Comparison of ENCODE assay signal across 21 mouse cellular contexts in the genomic region with DNA sequence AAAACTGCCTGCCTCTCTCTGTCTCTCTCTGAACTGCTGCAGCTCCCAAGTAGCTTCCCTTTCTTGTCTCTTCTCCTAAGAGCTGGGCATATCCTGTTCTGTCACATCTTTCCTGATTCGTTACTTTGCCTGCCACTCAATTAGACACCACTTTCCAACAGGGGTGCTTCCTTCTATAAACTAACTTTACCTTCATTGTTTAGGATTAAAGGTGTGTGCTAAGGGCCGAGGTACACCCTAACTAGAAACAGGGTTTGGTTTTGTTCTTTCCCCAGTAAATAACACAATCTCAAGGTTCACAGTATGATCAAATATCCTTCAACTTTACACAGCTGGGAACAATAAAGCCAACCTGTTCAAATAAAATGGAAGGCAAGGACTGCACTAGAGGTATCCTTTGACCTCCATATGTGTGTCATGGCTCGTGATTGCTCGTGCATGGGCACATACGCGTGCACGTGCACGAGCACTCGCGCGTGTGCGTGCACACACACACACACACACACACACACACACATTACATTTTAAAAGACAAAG. TPM values are rescaled to one million over a fixed set of nuclear protein-coding genes. Genes with fewer than 3 reads are reported as not detected.
"Had no signal": no experiment of that assay in that cellular context is flagged by ENCODE, and none has a peak within 500 bp of the region (broad histone marks: within the 10 kb centered on the region; RNA-seq: fewer than 3 reads in every experiment).

No protein-coding gene starts in this region.

- H3K27me3 ChIP-seq: midbrain, embryonic 15.5 days; neural tube, embryonic 12.5 days had no signal

- H3K9me3 ChIP-seq: limb, embryonic 13.5 days; midbrain, embryonic 15.5 days; neural tube, embryonic 12.5 days had no signal

- H3K4me1 ChIP-seq: limb, embryonic 13.5 days had no signal

- H3K4me2 ChIP-seq: limb, embryonic 13.5 days; midbrain, embryonic 15.5 days; neural tube, embryonic 12.5 days had no signal

- H3K9ac ChIP-seq: limb, embryonic 13.5 days; liver, embryonic 14.5 days; midbrain, embryonic 15.5 days; neural tube, embryonic 12.5 days had no signal

- ATAC-seq: lung, postnatal 0 days; midbrain, embryonic 15.5 days had no signal

- DNase-seq: kidney, adult 18-20 months; kidney, postnatal 10 days; layer of hippocampus, adult 9-11 months; layer of hippocampus, postnatal 36 days; lung, adult 2 months; lung, postnatal 36 days; thymus, adult 18-20 months; thymus, postnatal 14 days had no signal

- H3K4me3 ChIP-seq: limb, embryonic 13.5 days; midbrain, embryonic 15.5 days; neural tube, embryonic 12.5 days had no signal

- H3K27ac ChIP-seq: limb, embryonic 13.5 days; liver, embryonic 14.5 days; midbrain, embryonic 15.5 days; neural tube, embryonic 12.5 days had no signal

- H3K36me3 ChIP-seq: limb, embryonic 13.5 days; midbrain, embryonic 15.5 days; neural tube, embryonic 12.5 days had no signal

RNA-seq across cellular contexts. Expression of gene Mpp3, which starts 4.9 kb away (rescaled TPM):
- total RNA-seq: megakaryocyte progenitor cell, adult 5-6 weeks; monocyte, adult 5-6 weeks; neutrophil, adult 5-6 weeks had no signal

RNA-seq across cellular contexts. Expression of gene Cd300lg, which starts 8.2 kb away (rescaled TPM):
- total RNA-seq: layer of hippocampus, postnatal 36 days had no signal

RNA-seq across cellular contexts. Expression of gene Cfap97d1, which starts 49.0 kb away (rescaled TPM):
- total RNA-seq: layer of hippocampus, postnatal 36 days; left cerebral cortex, adult 8-10 months; left cerebral cortex, postnatal 36 days; liver, adult 2 months; megakaryocyte progenitor cell, adult 5-6 weeks; neutrophil, adult 5-6 weeks had no signal
- polyA plus RNA-seq: kidney, embryonic 14.5 days; limb, embryonic 13.5 days; liver, adult 2 months; liver, embryonic 14.5 days; lung, adult 2 months; midbrain, embryonic 15.5 days; neural tube, embryonic 12.5 days; spleen, adult 2 months had no signal

RNA-seq across cellular contexts. Expression of gene Mpp2, which starts 55.2 kb away (rescaled TPM):
- total RNA-seq: monocyte, adult 5-6 weeks; neutrophil, adult 5-6 weeks had no signal
